Mouse (Mus musculus): ENCODE results near the gene Lyrm9.
"Not testable (repeated sequence)": the region's sequence is repeated elsewhere in the genome, so short reads cannot be mapped to it uniquely, and the experiment has no call there.

The Lyrm9 gene

GRCm38 (mm10) chr11:78851216-78851870 is 25.0 kb downstream of the Lyrm9 start:
- DNase-seq (ENCODE audit: low read depth): no peak

GRCm38 (mm10) chr11:78851871-78852265 is 25.5 kb downstream of the Lyrm9 start:
- no peak for DNase-seq (ENCODE audit: low read depth)

- DNase-seq (ENCODE audit: low read depth): no peak
Observed at GRCm38 (mm10) chr11:78852529-78852928, 26.1 kb downstream of the Lyrm9 start.

GRCm38 (mm10) chr11:78856310-78856709 is 29.9 kb downstream of the Lyrm9 start:
- peak; percentile 42 for DNase-seq (ENCODE audit: low read depth)

GRCm38 (mm10) chr11:78857611-78858010 is 31.2 kb downstream of the Lyrm9 start:
- DNase-seq (ENCODE audit: low read depth): no peak

GRCm38 (mm10) chr11:78863898-78864297 is 37.5 kb downstream of the Lyrm9 start:
- DNase-seq (ENCODE audit: low read depth): no peak

- DNase-seq (ENCODE audit: low read depth): no peak
Observed at GRCm38 (mm10) chr11:78864567-78865278, 38.3 kb downstream of the Lyrm9 start.

GRCm38 (mm10) chr11:78865314-78865713 is 38.9 kb downstream of the Lyrm9 start:
- DNase-seq (ENCODE audit: low read depth): no peak

GRCm38 (mm10) chr11:78866486-78866885 is 40.1 kb downstream of the Lyrm9 start:
- no peak for DNase-seq (ENCODE audit: low read depth)

- DNase-seq (ENCODE audit: low read depth): no peak
Observed at GRCm38 (mm10) chr11:78867696-78868095, 41.3 kb downstream of the Lyrm9 start.

- not testable (repeated sequence) for DNase-seq (ENCODE audit: low read depth)
Observed at GRCm38 (mm10) chr11:78869205-78869604, 42.8 kb downstream of the Lyrm9 start.

GRCm38 (mm10) chr11:78870891-78871290 is 44.5 kb downstream of the Lyrm9 start:
- DNase-seq (ENCODE audit: low read depth): no peak

GRCm38 (mm10) chr11:78872782-78873181 is 46.4 kb downstream of the Lyrm9 start:
- peak; percentile 59 for DNase-seq (ENCODE audit: low read depth)

- DNase-seq (ENCODE audit: low read depth): no peak
Observed at GRCm38 (mm10) chr11:78879727-78880126, 53.3 kb downstream of the Lyrm9 start.

- no peak for DNase-seq (ENCODE audit: low read depth)
Observed at GRCm38 (mm10) chr11:78886693-78887092, 60.3 kb downstream of the Lyrm9 start.

- DNase-seq (ENCODE audit: low read depth): peak; percentile 94
Observed at GRCm38 (mm10) chr11:78887102-78887971, 61.0 kb downstream of the Lyrm9 start.

GRCm38 (mm10) chr11:78889156-78889555 is 62.8 kb downstream of the Lyrm9 start:
- no peak for DNase-seq (ENCODE audit: low read depth)

Data from fibroblast of lung, adult 2 months (primary cell).